Mouse (Mus musculus) midbrain, embryonic 12.5 days (tissue): ENCODE measurements around the gene Mta1. TPM values are rescaled to one million over a fixed set of nuclear protein-coding genes. Genes with fewer than 3 reads are reported as not detected.
A peak's percentile ranks its signal among the peaks of the same experiment; 100 is the strongest.

Experiments used
- ATAC-seq: fragments of 200-750 bp; cut with Nextera tagmentation; 2 replicates; pipeline ENCODE4 v1.8.0; 2017; ENCODE audit warnings: low read depth, moderate TSS enrichment, moderate library complexity; ENCODE audit not compliant: low FRiP score
- H3K27ac ChIP-seq: fragments of 300-500 bp; sonication (generic); replicated peaks from 2 replicates; pipeline ENCODE4 v1.5.1; 2016; ENCODE audit warnings: mild to moderate bottlenecking
- H3K27me3 ChIP-seq: fragments of 300-500 bp; sonication (generic); 2 replicates; pipeline ENCODE4 v1.6.1; 2016; ENCODE audit warnings: mild to moderate bottlenecking
- H3K36me3 ChIP-seq: fragments of 300-500 bp; sonication (generic); 2 replicates; pipeline ENCODE4 v1.6.1; 2016
- H3K4me1 ChIP-seq: fragments of 300-500 bp; sonication (generic); 2 replicates; pipeline ENCODE4 v1.6.1; 2016
- H3K4me2 ChIP-seq: fragments of 300-500 bp; sonication (generic); replicated peaks from 2 replicates; pipeline ENCODE4 v1.6.1; 2016; ENCODE audit warnings: mild to moderate bottlenecking, moderate library complexity
- H3K4me3 ChIP-seq: fragments of 300-500 bp; sonication (generic); 2 replicates; pipeline ENCODE4 v1.5.1; 2016; ENCODE audit warnings: mild to moderate bottlenecking
- H3K9ac ChIP-seq: fragments of 300-500 bp; sonication (generic); replicated peaks from 2 replicates; pipeline ENCODE4 v1.6.1; 2016; ENCODE audit warnings: mild to moderate bottlenecking, moderate library complexity
- H3K9me3 ChIP-seq: fragments of 300-500 bp; sonication (generic); 2 replicates; pipeline ENCODE4 v1.6.1; 2016; ENCODE audit warnings: mild to moderate bottlenecking
- WGBS: fragments of 180-500 bp; shearing (Covaris S2); methylation state at CpG from one replicate; pipeline ENCODE4 v1.1.7; 2016; 5-methylcytosine and 5-hydroxymethylcytosine counted together
- polyA plus RNA-seq: library from polyadenylated mRNA; unstranded; fragments of >200 nt; fragmentation: Nextera tagmentation; extraction: Ambion mirVana; gene quantifications from 2 replicates; pipeline ENCODE4 v1.2.1, GENCODE M21; 2016

The Mta1 gene
- polyA plus RNA-seq = 19.3 and 20.4 TPM in 2 replicates

- H3K4me3 ChIP-seq = peak within 1 kb of the TSS; percentile 98
- H3K4me1 ChIP-seq = peaks cover 43% of the 10 kb centered on the region
- no peaks in the 10 kb centered on the region for H3K9me3 ChIP-seq
- 0 out of 2 replicates have a peak, but pooled peaks cover 2% of the 10 kb centered on the region for H3K36me3 ChIP-seq
- ATAC-seq = peak; percentile 75
- peak within 1 kb of the TSS; percentile 100 for H3K9ac ChIP-seq
- 3% methylated on average over 30 of the region's 53 CpGs for WGBS
- H3K4me2 ChIP-seq = peak within 1 kb of the TSS; percentile 95
- peak within 1 kb of the TSS; percentile 82 for H3K27ac ChIP-seq
- H3K27me3 ChIP-seq = no peaks in the 10 kb centered on the region
These were observed at the start of gene Mta1 for GRCm38 (mm10) chr12:113097749-113098281. Gene Mta1, plus strand, starts transcription at chr12:113098278.

- WGBS = 89% methylated on average over 9 of the region's 9 CpGs
- Histone ChIP-seq H3K4me2 (no peak overlapping the region), H3K4me1 (no peaks in the 10 kb centered on the region), H3K36me3 (peaks cover 86% of the 10 kb centered on the region), H3K9ac (no peak overlapping the region), H3K4me3 (no peak overlapping the region), H3K27me3 (no peaks in the 10 kb centered on the region), H3K27ac (no peak overlapping the region), H3K9me3 (no peaks in the 10 kb centered on the region)
- no peak for ATAC-seq
These were observed 48.2 kb upstream of the Mta1 start for GRCm38 (mm10) chr12:113049836-113050235.

- no peak overlapping the region for H3K27ac ChIP-seq
- H3K9ac ChIP-seq = no peak overlapping the region
- peaks cover 89% of the 10 kb centered on the region for H3K36me3 ChIP-seq
- no peak overlapping the region for H3K4me2 ChIP-seq
- no peaks in the 10 kb centered on the region for H3K9me3 ChIP-seq
- no peak for ATAC-seq
- no peaks in the 10 kb centered on the region for H3K4me1 ChIP-seq
- no peaks in the 10 kb centered on the region for H3K27me3 ChIP-seq
- 95% methylated on average over 12 of the region's 12 CpGs for WGBS
- H3K4me3 ChIP-seq = no peak overlapping the region
These were observed 47.4 kb upstream of the Mta1 start for GRCm38 (mm10) chr12:113050671-113051070.

GRCm38 (mm10) chr12:113051628-113052403, 46.3 kb upstream of the Mta1 start:
- no peak overlapping the region for H3K27ac ChIP-seq
- peaks cover 87% of the 10 kb centered on the region for H3K36me3 ChIP-seq
- H3K4me1 ChIP-seq = no peaks in the 10 kb centered on the region

GRCm38 (mm10) chr12:113056089-113056488, 42.0 kb upstream of the Mta1 start:
- ATAC-seq = no peak
- H3K27ac ChIP-seq = no peak overlapping the region
- H3K4me2 ChIP-seq = no peak overlapping the region
- no peak overlapping the region for H3K4me3 ChIP-seq
- H3K36me3 ChIP-seq = peaks cover 90% of the 10 kb centered on the region
- no peaks in the 10 kb centered on the region for H3K9me3 ChIP-seq
- H3K27me3 ChIP-seq = no peaks in the 10 kb centered on the region
- H3K4me1 ChIP-seq = no peaks in the 10 kb centered on the region
- no peak overlapping the region for H3K9ac ChIP-seq
- 93% methylated on average over 8 of the region's 8 CpGs for WGBS

More at GRCm38 (mm10) chr12:113051628-113052403, 46.3 kb upstream of the Mta1 start:
- no peak for ATAC-seq
- Histone ChIP-seq H3K4me3 (no peak overlapping the region), H3K4me2 (no peak overlapping the region), H3K9ac (no peak overlapping the region), H3K9me3 (no peaks in the 10 kb centered on the region), H3K27me3 (no peaks in the 10 kb centered on the region)
- WGBS = 71% methylated on average over 9 of the region's 9 CpGs

- Histone ChIP-seq H3K4me3 (no peak overlapping the region), H3K9me3 (no peaks in the 10 kb centered on the region), H3K9ac (no peak overlapping the region), H3K27me3 (no peaks in the 10 kb centered on the region), H3K4me1 (no peaks in the 10 kb centered on the region), H3K4me2 (no peak overlapping the region), H3K36me3 (peaks cover 91% of the 10 kb centered on the region), H3K27ac (no peak overlapping the region)
- WGBS = 94% methylated on average over 5 of the region's 5 CpGs
- no peak for ATAC-seq
These were observed 37.9 kb upstream of the Mta1 start for GRCm38 (mm10) chr12:113060178-113060577.

GRCm38 (mm10) chr12:113061606-113062005, 36.5 kb upstream of the Mta1 start:
- no peak overlapping the region for H3K4me3 ChIP-seq
- no peak for ATAC-seq
- no peak overlapping the region for H3K27ac ChIP-seq
- H3K36me3 ChIP-seq = peaks cover 89% of the 10 kb centered on the region
- H3K4me2 ChIP-seq = no peak overlapping the region
- no peaks in the 10 kb centered on the region for H3K4me1 ChIP-seq
- no peaks in the 10 kb centered on the region for H3K9me3 ChIP-seq
- WGBS = 86% methylated on average over 9 of the region's 9 CpGs
- H3K27me3 ChIP-seq = no peaks in the 10 kb centered on the region
- no peak overlapping the region for H3K9ac ChIP-seq

GRCm38 (mm10) chr12:113062201-113062600, 35.9 kb upstream of the Mta1 start:
- WGBS = 92% methylated on average over 10 of the region's 10 CpGs
- no peak for ATAC-seq
- no peak overlapping the region for H3K4me2 ChIP-seq
- H3K27me3 ChIP-seq = no peaks in the 10 kb centered on the region
- no peak overlapping the region for H3K27ac ChIP-seq
- H3K9me3 ChIP-seq = no peaks in the 10 kb centered on the region
- no peak overlapping the region for H3K4me3 ChIP-seq
- H3K36me3 ChIP-seq = peaks cover 89% of the 10 kb centered on the region
- H3K4me1 ChIP-seq = no peaks in the 10 kb centered on the region
- no peak overlapping the region for H3K9ac ChIP-seq

GRCm38 (mm10) chr12:113063700-113064099, 34.4 kb upstream of the Mta1 start:
- Histone ChIP-seq H3K4me2 (no peak overlapping the region), H3K4me1 (no peaks in the 10 kb centered on the region), H3K9ac (no peak overlapping the region), H3K36me3 (peaks cover 83% of the 10 kb centered on the region), H3K27ac (no peak overlapping the region), H3K27me3 (no peaks in the 10 kb centered on the region), H3K4me3 (no peak overlapping the region), H3K9me3 (no peaks in the 10 kb centered on the region)
- no peak for ATAC-seq
- 96% methylated on average over 7 of the region's 7 CpGs for WGBS

GRCm38 (mm10) chr12:113068002-113068401, 30.1 kb upstream of the Mta1 start:
- no peak for ATAC-seq
- H3K4me1 ChIP-seq = no peaks in the 10 kb centered on the region
- no peak overlapping the region for H3K4me2 ChIP-seq
- no peak overlapping the region for H3K4me3 ChIP-seq
- H3K27me3 ChIP-seq = no peaks in the 10 kb centered on the region
- H3K36me3 ChIP-seq = peaks cover 75% of the 10 kb centered on the region
- H3K27ac ChIP-seq = no peak overlapping the region
- 85% methylated on average over 7 of the region's 7 CpGs for WGBS
- H3K9me3 ChIP-seq = no peaks in the 10 kb centered on the region
- no peak overlapping the region for H3K9ac ChIP-seq

- ATAC-seq = no peak
- Histone ChIP-seq H3K4me1 (peaks cover 8% of the 10 kb centered on the region), H3K4me2 (no peak overlapping the region), H3K9me3 (no peaks in the 10 kb centered on the region), H3K36me3 (peaks cover 61% of the 10 kb centered on the region), H3K27ac (no peak overlapping the region), H3K4me3 (no peak overlapping the region), H3K27me3 (no peaks in the 10 kb centered on the region), H3K9ac (no peak overlapping the region)
- 90% methylated on average over 6 of the region's 6 CpGs for WGBS
These were observed 28.7 kb upstream of the Mta1 start for GRCm38 (mm10) chr12:113069389-113069788.

GRCm38 (mm10) chr12:113071321-113071720, 26.8 kb upstream of the Mta1 start:
- H3K4me1 ChIP-seq = peaks cover 19% of the 10 kb centered on the region
- ATAC-seq = no peak
- H3K36me3 ChIP-seq = peaks cover 51% of the 10 kb centered on the region

More at GRCm38 (mm10) chr12:113071321-113071720, 26.8 kb upstream of the Mta1 start:
- Histone ChIP-seq H3K4me2 (no peak overlapping the region), H3K4me3 (no peak overlapping the region), H3K27me3 (no peaks in the 10 kb centered on the region), H3K27ac (no peak overlapping the region), H3K9me3 (no peaks in the 10 kb centered on the region), H3K9ac (no peak overlapping the region)
- WGBS = 94% methylated on average over 6 of the region's 6 CpGs
